In genomic region chr8:126833471-126834453, GRCm38 (mm10) we compare ENCODE assay signal across 8 mouse cellular contexts.
DNase-seq lines count a peak whose midpoint lies in the region; ATAC-seq lines count a peak whose summit lies in the region.

No protein-coding gene starts in this region.

- peak; percentile 13 for ATAC-seq in megakaryocyte, adult 5-6 weeks (ENCODE audit: poor library complexity, severe bottlenecking)

- intact Hi-C loops in heart, postnatal 10 days (cut with DNase I): no loop called here

- peak; percentile 42 for DNase-seq in adrenal gland, postnatal 10 days
- DNase-seq in adrenal gland, adult 18-20 months (ENCODE audit: low spot score in 2 of 2): no peak
- DNase-seq in urinary bladder, postnatal 4 days (ENCODE audit: low spot score in 2 of 2): peak; percentile 55 to 66
- DNase-seq in urinary bladder, postnatal 25 days (ENCODE audit: low spot score): no peak
- peak; percentile 78 to 83 for DNase-seq in heart, postnatal 10 days
- peak; percentile 85 for DNase-seq in kidney, postnatal 14 days
- no peak for DNase-seq in layer of hippocampus, adult 8-10 months (ENCODE audit: low spot score in 2 of 2)

Comparison
In these comparisons a context has a peak if more than half of its experiments do, and no peak if none do; other contexts are left out.
1. DNase-seq: peak in adrenal gland, postnatal 10 days (single experiment), urinary bladder, postnatal 4 days (2 of 2), heart, postnatal 10 days (2 of 2) and kidney, postnatal 14 days (single experiment); none in adrenal gland, adult 18-20 months (0 of 2), urinary bladder, postnatal 25 days (single experiment) and layer of hippocampus, adult 8-10 months (0 of 2).